Mouse (Mus musculus): Measurements from ENCODE around the gene Lmod3. TPM values are rescaled to one million over a fixed set of nuclear protein-coding genes. Genes with fewer than 3 reads are reported as not detected.

The Lmod3 gene
- polyA plus RNA-seq, 1 experiment: 55.6 TPM

GRCm38 (mm10) chr6:97292894-97293293 is 40.3 kb upstream of the Lmod3 start:
- Histone ChIP-seq H3K27me3 (ENCODE audit: control insufficient read depth, insufficient read depth, insufficient read length) (peaks cover 5% of the 10 kb centered on the region), H3K36me3 (ENCODE audit: control insufficient read depth, insufficient read depth) (no peaks in the 10 kb centered on the region), H3K4me3 (no peak overlapping the region), H3K4me2 (ENCODE audit: low read depth) (no peak overlapping the region), H3ac (ENCODE audit: control insufficient read depth, insufficient read length) (no peak overlapping the region), H3K79me2 (ENCODE audit: control insufficient read depth, insufficient read depth) (no peaks in the 10 kb centered on the region)
- TF ChIP-seq REST (IDR thresholded peaks at IDR 0.05; ENCODE audit: insufficient read depth, insufficient read length): no peak
- no peak for TF ChIP-seq E2F4 (IDR thresholded peaks at IDR 0.05; ENCODE audit: insufficient read depth)
- no peak for TF ChIP-seq MAX (IDR thresholded peaks at IDR 0.05; ENCODE audit: low read depth)
- no peak for TF ChIP-seq USF1 (IDR thresholded peaks at IDR 0.05; ENCODE audit: low read depth)
- no peak for TF ChIP-seq TCF12 (IDR thresholded peaks at IDR 0.05; ENCODE audit: insufficient read depth, poor library complexity, severe bottlenecking)
- no peak for TF ChIP-seq SRF (IDR thresholded peaks at IDR 0.05; ENCODE audit: control insufficient read depth, insufficient read length, low read depth)
- no peak for TF ChIP-seq MYOD1 (IDR thresholded peaks at IDR 0.05; ENCODE audit: control insufficient read depth in 1 of 3, insufficient read length in 2 of 3, low read depth in 2 of 3)
- TF ChIP-seq POLR2A (IDR thresholded peaks at IDR 0.05; ENCODE audit: insufficient read length, low read depth): no peak
- no peak for TF ChIP-seq TCF3 (IDR thresholded peaks at IDR 0.05; ENCODE audit: insufficient read length, low read depth)
- no peak for TF ChIP-seq CEBPB (IDR thresholded peaks at IDR 0.05; ENCODE audit: insufficient read depth, poor library complexity, severe bottlenecking)
- TF ChIP-seq MYOG (IDR thresholded peaks at IDR 0.05; ENCODE audit: control insufficient read depth in 1 of 3, insufficient read depth in 1 of 3, insufficient read length in 2 of 3, low read depth in 2 of 3): no peak
- TF ChIP-seq POLR2AphosphoS2 (IDR thresholded peaks at IDR 0.05; ENCODE audit: insufficient read length, low read depth): no peak

GRCm38 (mm10) chr6:97292096-97292495 is 39.5 kb upstream of the Lmod3 start:
- TF ChIP-seq TCF3 (IDR thresholded peaks at IDR 0.05; ENCODE audit: insufficient read length, low read depth) (no peak), TCF12 (IDR thresholded peaks at IDR 0.05; ENCODE audit: insufficient read depth, poor library complexity, severe bottlenecking) (no peak), POLR2A (IDR thresholded peaks at IDR 0.05; ENCODE audit: insufficient read length, low read depth) (no peak), MAX (IDR thresholded peaks at IDR 0.05; ENCODE audit: low read depth) (no peak), CEBPB (IDR thresholded peaks at IDR 0.05; ENCODE audit: insufficient read depth, poor library complexity, severe bottlenecking) (no peak), MYOG (IDR thresholded peaks at IDR 0.05; ENCODE audit: control insufficient read depth in 1 of 3, insufficient read depth in 1 of 3, insufficient read length in 2 of 3, low read depth in 2 of 3) (no peak), USF1 (IDR thresholded peaks at IDR 0.05; ENCODE audit: low read depth) (no peak), SRF (IDR thresholded peaks at IDR 0.05; ENCODE audit: control insufficient read depth, insufficient read length, low read depth) (no peak), POLR2AphosphoS2 (IDR thresholded peaks at IDR 0.05; ENCODE audit: insufficient read length, low read depth) (no peak), REST (IDR thresholded peaks at IDR 0.05; ENCODE audit: insufficient read depth, insufficient read length) (no peak)
- H3K36me3 ChIP-seq (ENCODE audit: control insufficient read depth, insufficient read depth): no peaks in the 10 kb centered on the region
- H3K4me3 ChIP-seq: no peak overlapping the region
- peaks cover 4% of the 10 kb centered on the region for H3K27me3 ChIP-seq (ENCODE audit: control insufficient read depth, insufficient read depth, insufficient read length)
- H3K4me2 ChIP-seq (ENCODE audit: low read depth): no peak overlapping the region
- H3K79me2 ChIP-seq (ENCODE audit: control insufficient read depth, insufficient read depth): no peaks in the 10 kb centered on the region
- H3ac ChIP-seq (ENCODE audit: control insufficient read depth, insufficient read length): no peak overlapping the region

GRCm38 (mm10) chr6:97291159-97291908 is 38.8 kb upstream of the Lmod3 start:
- no peaks in the 10 kb centered on the region for H3K36me3 ChIP-seq (ENCODE audit: control insufficient read depth, insufficient read depth)
- H3K4me3 ChIP-seq: no peak overlapping the region
- no peak overlapping the region for H3ac ChIP-seq (ENCODE audit: control insufficient read depth, insufficient read length)
- no peaks in the 10 kb centered on the region for H3K79me2 ChIP-seq (ENCODE audit: control insufficient read depth, insufficient read depth)
- H3K27me3 ChIP-seq (ENCODE audit: control insufficient read depth, insufficient read depth, insufficient read length): peaks cover 4% of the 10 kb centered on the region
- no peak overlapping the region for H3K4me2 ChIP-seq (ENCODE audit: low read depth)
- TF ChIP-seq TCF12 (IDR thresholded peaks at IDR 0.05; ENCODE audit: insufficient read depth, poor library complexity, severe bottlenecking): no peak
- TF ChIP-seq SRF (IDR thresholded peaks at IDR 0.05; ENCODE audit: control insufficient read depth, insufficient read length, low read depth): no peak
- no peak for TF ChIP-seq MAX (IDR thresholded peaks at IDR 0.05; ENCODE audit: low read depth)
- no peak for TF ChIP-seq REST (IDR thresholded peaks at IDR 0.05; ENCODE audit: insufficient read depth, insufficient read length)
- TF ChIP-seq E2F4 (IDR thresholded peaks at IDR 0.05; ENCODE audit: insufficient read depth): no peak
- TF ChIP-seq MYOG (IDR thresholded peaks at IDR 0.05; ENCODE audit: control insufficient read depth in 1 of 3, insufficient read depth in 1 of 3, insufficient read length in 2 of 3, low read depth in 2 of 3): peak in 1 of 3 experiments; percentile 40
- TF ChIP-seq CEBPB (IDR thresholded peaks at IDR 0.05; ENCODE audit: insufficient read depth, poor library complexity, severe bottlenecking): no peak
- TF ChIP-seq MYOD1 (IDR thresholded peaks at IDR 0.05; ENCODE audit: control insufficient read depth in 1 of 3, insufficient read length in 2 of 3, low read depth in 2 of 3): peak in 1 of 3 experiments; percentile 30
- TF ChIP-seq TCF3 (IDR thresholded peaks at IDR 0.05; ENCODE audit: insufficient read length, low read depth): no peak
- no peak for TF ChIP-seq USF1 (IDR thresholded peaks at IDR 0.05; ENCODE audit: low read depth)

GRCm38 (mm10) chr6:97290687-97291086 is 38.1 kb upstream of the Lmod3 start:
- Histone ChIP-seq H3K4me2 (ENCODE audit: low read depth) (no peak overlapping the region), H3K79me2 (ENCODE audit: control insufficient read depth, insufficient read depth) (no peaks in the 10 kb centered on the region), H3K27me3 (ENCODE audit: control insufficient read depth, insufficient read depth, insufficient read length) (peaks cover 4% of the 10 kb centered on the region), H3K4me3 (no peak overlapping the region), H3K36me3 (ENCODE audit: control insufficient read depth, insufficient read depth) (no peaks in the 10 kb centered on the region), H3ac (ENCODE audit: control insufficient read depth, insufficient read length) (no peak overlapping the region)
- TF ChIP-seq REST (IDR thresholded peaks at IDR 0.05; ENCODE audit: insufficient read depth, insufficient read length) (no peak), SRF (IDR thresholded peaks at IDR 0.05; ENCODE audit: control insufficient read depth, insufficient read length, low read depth) (no peak), TCF12 (IDR thresholded peaks at IDR 0.05; ENCODE audit: insufficient read depth, poor library complexity, severe bottlenecking) (no peak), USF1 (IDR thresholded peaks at IDR 0.05; ENCODE audit: low read depth) (no peak), POLR2A (IDR thresholded peaks at IDR 0.05; ENCODE audit: insufficient read length, low read depth) (no peak), CEBPB (IDR thresholded peaks at IDR 0.05; ENCODE audit: insufficient read depth, poor library complexity, severe bottlenecking) (no peak), TCF3 (IDR thresholded peaks at IDR 0.05; ENCODE audit: insufficient read length, low read depth) (no peak), POLR2AphosphoS2 (IDR thresholded peaks at IDR 0.05; ENCODE audit: insufficient read length, low read depth) (no peak), MYOG (IDR thresholded peaks at IDR 0.05; ENCODE audit: control insufficient read depth in 1 of 3, insufficient read depth in 1 of 3, insufficient read length in 2 of 3, low read depth in 2 of 3) (no peak), MAX (IDR thresholded peaks at IDR 0.05; ENCODE audit: low read depth) (no peak), E2F4 (IDR thresholded peaks at IDR 0.05; ENCODE audit: insufficient read depth) (no peak), MYOD1 (IDR thresholded peaks at IDR 0.05; ENCODE audit: control insufficient read depth in 1 of 3, insufficient read length in 2 of 3, low read depth in 2 of 3) (no peak)
